Mouse (Mus musculus): ENCODE data around the gene Limk1. TPM values are rescaled to one million over a fixed set of nuclear protein-coding genes. Genes with fewer than 3 reads are reported as not detected.

The Limk1 gene
- polyA plus RNA-seq, 1 experiment from 2014 or later = 0.59 TPM

DNA sequence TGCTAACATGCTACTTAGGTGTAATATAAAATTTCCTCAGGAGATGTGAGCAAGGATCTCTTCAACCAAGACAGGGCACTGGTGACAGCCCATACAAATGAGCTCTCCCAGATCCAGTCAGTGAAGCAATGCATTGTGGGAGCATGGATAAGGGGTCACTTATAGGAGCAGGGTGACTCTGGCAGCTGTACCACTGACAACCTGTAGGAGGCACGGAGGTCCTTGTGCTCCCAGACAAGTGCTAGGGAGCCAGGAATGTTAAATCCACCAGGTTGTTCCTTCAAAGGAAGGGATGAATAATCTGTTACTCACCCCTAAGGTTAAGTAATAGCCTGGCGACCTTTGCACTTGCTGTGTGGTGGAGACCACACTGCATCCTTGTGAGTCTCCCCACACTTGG, 6.7 kb upstream of the Limk1 start:
- Histone ChIP-seq H3K4me1 (ENCODE audit: insufficient read depth) (no peaks in the 10 kb centered on the region), H3K27me3 (ENCODE audit: insufficient read depth, low read length) (no peaks in the 10 kb centered on the region), H3K4me2 (ENCODE audit: low read depth, low read length) (no peak overlapping the region), H3K9ac (replicated peaks) (no peak overlapping the region), H3K27ac (ENCODE audit: low read depth) (no peak overlapping the region), H3K9me3 (ENCODE audit: low read length) (no peaks in the 10 kb centered on the region), H3K4me3 (ENCODE audit: low read depth, low read length) (no peak overlapping the region), H3K36me3 (replicated peaks; ENCODE audit: insufficient read depth, low read length) (no peaks in the 10 kb centered on the region)
- peak; percentile 45; the same call in 1 of the 2 replicates for ATAC-seq
- TF ChIP-seq CTCF (IDR thresholded peaks at IDR 0.05; ENCODE audit: low read depth) = 0 out of 2 replicates have a peak, but pooled peaks have one; percentile 18
- no peak for TF ChIP-seq EP300 (IDR thresholded peaks at IDR 0.05; ENCODE audit: low read depth)
- WGBS (ENCODE audit: insufficient replicate concordance) = 25% methylated on average over 2 of the region's 2 CpGs
- no peak for DNase-seq

DNA sequence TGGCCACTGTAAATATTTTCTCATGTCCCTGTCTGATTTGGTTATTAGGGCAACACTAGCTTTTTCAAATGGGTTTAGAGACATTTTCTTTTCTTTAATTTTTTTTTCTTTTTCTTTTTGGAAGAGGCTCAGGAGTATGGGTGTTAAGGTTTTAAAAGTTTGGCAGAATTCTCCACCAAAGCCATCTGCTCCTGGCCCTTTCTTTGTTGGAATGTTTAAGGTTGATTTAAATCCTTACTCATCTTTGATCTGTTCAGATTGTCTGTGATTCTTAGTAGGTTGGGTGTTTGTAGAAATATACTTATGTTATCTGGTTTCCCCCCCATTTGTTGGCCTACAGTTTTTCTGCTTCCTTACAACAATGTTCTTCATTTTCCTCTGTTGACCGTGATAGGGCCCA, 4.3 kb upstream of the Limk1 start:
- H3K36me3 ChIP-seq (replicated peaks; ENCODE audit: insufficient read depth, low read length) = no peaks in the 10 kb centered on the region
- H3K27me3 ChIP-seq (ENCODE audit: insufficient read depth, low read length) = no peaks in the 10 kb centered on the region
- H3K9me3 ChIP-seq (ENCODE audit: low read length) = no peaks in the 10 kb centered on the region
- no peak overlapping the region for H3K4me2 ChIP-seq (ENCODE audit: low read depth, low read length)
- 92% methylated on average over 1 of the region's 1 CpGs for WGBS (ENCODE audit: insufficient replicate concordance)
- no peak for TF ChIP-seq CTCF (IDR thresholded peaks at IDR 0.05; ENCODE audit: low read depth)
- no peak for TF ChIP-seq EP300 (IDR thresholded peaks at IDR 0.05; ENCODE audit: low read depth)
- no peak overlapping the region for H3K9ac ChIP-seq (replicated peaks)
- H3K4me3 ChIP-seq (ENCODE audit: low read depth, low read length) = no peak overlapping the region
- ATAC-seq (no peak), DNase-seq (no peak)
- H3K27ac ChIP-seq (ENCODE audit: low read depth) = no peak overlapping the region
- H3K4me1 ChIP-seq (ENCODE audit: insufficient read depth) = peaks cover 9% of the 10 kb centered on the region; the same call in 1 of the 2 replicates

DNA sequence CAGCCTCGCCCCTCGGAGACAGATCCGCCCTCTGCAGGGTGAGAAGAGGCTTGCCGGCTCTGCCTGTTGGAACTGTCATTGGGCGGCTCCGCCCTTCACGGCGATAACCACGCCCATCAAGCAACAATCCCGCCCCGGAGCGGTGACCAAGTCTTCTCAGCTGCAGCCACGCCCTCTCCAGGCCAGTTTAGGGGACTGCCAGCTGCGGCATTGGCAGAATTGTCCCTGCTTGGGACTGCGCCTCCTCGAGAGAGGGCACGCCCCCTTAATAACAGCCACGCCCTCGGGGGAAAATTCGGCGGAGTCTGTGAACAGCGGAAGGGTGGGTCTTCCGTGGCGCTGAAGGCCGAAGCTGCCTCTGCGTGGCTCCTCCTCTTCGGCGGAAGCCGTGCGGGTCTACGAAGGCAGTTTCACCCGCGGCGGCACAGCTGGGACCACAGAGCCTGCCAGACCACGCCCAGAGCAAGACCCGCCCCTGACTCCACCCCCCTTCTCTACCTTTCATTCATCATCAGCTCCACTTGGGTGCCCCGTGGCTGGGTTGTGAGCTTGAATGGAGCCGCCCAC, 403 bp upstream of the Limk1 start:
- WGBS (ENCODE audit: insufficient replicate concordance) = under 1% methylated on average over 37 of the region's 38 CpGs
- no peak overlapping the region; the same call in 1 of the 2 replicates for H3K9ac ChIP-seq (replicated peaks)

DNA sequence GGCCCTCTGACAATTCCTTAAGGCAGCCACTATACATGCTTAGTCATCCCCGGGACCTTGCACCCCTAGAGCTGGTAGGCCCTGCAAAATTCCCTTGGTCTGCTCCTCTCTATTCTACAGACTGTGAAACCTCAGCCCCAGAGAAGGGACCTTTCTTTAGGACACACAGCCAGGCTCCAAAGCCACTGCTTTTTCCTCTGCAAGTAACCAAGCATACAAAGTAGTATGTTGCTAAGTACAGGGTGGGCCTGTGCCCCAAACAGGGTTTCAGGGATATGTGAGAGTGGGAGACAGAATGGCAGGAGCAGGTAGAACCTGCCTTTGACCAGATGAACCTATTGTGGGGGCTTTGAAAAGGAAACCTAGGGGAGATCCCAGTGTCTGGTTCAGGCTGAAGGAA, 1.2 kb downstream of the Limk1 start:
- 79% methylated on average over 1 of the region's 1 CpGs for WGBS (ENCODE audit: insufficient replicate concordance)
- no peaks in the 10 kb centered on the region for H3K36me3 ChIP-seq (replicated peaks; ENCODE audit: insufficient read depth, low read length)
- 0 out of 2 replicates have a peak, but pooled peaks cover 4% of the 10 kb centered on the region for H3K27me3 ChIP-seq (ENCODE audit: insufficient read depth, low read length)
- ATAC-seq = no peak
- no peak overlapping the region for H3K9ac ChIP-seq (replicated peaks)
- TF ChIP-seq CTCF (IDR thresholded peaks at IDR 0.05; ENCODE audit: low read depth) (no peak), EP300 (IDR thresholded peaks at IDR 0.05; ENCODE audit: low read depth) (no peak)
- no peak overlapping the region for H3K27ac ChIP-seq (ENCODE audit: low read depth)
- no peak overlapping the region for H3K4me2 ChIP-seq (ENCODE audit: low read depth, low read length)
- DNase-seq = no peak
- peaks cover 9% of the 10 kb centered on the region; the same call in 1 of the 2 replicates for H3K4me1 ChIP-seq (ENCODE audit: insufficient read depth)
- no peaks in the 10 kb centered on the region for H3K9me3 ChIP-seq (ENCODE audit: low read length)
- no peak overlapping the region for H3K4me3 ChIP-seq (ENCODE audit: low read depth, low read length)

More for the DNA sequence above, 403 bp upstream of the Limk1 start:
- DNase-seq (peak; percentile 99), ATAC-seq (peak; percentile 94)
- peak overlapping the region; percentile 69 for H3K4me3 ChIP-seq (ENCODE audit: low read depth, low read length)
- peak overlapping the region; percentile 70 for H3K27ac ChIP-seq (ENCODE audit: low read depth)
- H3K4me2 ChIP-seq (ENCODE audit: low read depth, low read length) = peak overlapping the region; percentile 99
- peaks cover 9% of the 10 kb centered on the region; the same call in 1 of the 2 replicates for H3K4me1 ChIP-seq (ENCODE audit: insufficient read depth)
- H3K9me3 ChIP-seq (ENCODE audit: low read length) = no peaks in the 10 kb centered on the region
- H3K27me3 ChIP-seq (ENCODE audit: insufficient read depth, low read length) = 0 out of 2 replicates have a peak, but pooled peaks cover 4% of the 10 kb centered on the region
- no peaks in the 10 kb centered on the region for H3K36me3 ChIP-seq (replicated peaks; ENCODE audit: insufficient read depth, low read length)
- TF ChIP-seq EP300 (IDR thresholded peaks at IDR 0.05; ENCODE audit: low read depth) (peak; percentile 55; the same call in 1 of the 2 replicates), CTCF (IDR thresholded peaks at IDR 0.05; ENCODE audit: low read depth) (peak; percentile 70)

DNA sequence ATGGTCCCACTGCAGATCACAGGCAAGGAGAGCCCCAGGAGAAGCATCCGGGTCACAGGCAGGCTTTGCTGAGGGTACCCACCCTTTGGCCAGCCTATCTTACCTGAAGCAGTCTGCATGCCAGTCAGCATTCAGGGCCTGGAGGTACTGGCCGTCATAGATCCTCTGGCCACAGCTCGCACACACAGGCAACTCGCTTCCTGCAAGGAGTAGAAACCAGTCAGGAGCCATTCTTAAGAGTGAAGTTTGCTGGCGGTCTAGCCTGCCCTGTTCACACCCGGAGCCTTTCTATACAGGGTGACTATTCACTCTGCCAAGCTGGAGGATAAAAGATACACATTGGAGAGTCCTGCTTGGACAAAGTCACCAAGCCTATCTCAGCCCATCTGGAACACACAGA, 1.9 kb downstream of the Limk1 start:
- Histone ChIP-seq H3K36me3 (replicated peaks; ENCODE audit: insufficient read depth, low read length) (no peaks in the 10 kb centered on the region), H3K4me3 (ENCODE audit: low read depth, low read length) (no peak overlapping the region), H3K27ac (ENCODE audit: low read depth) (no peak overlapping the region), H3K4me2 (ENCODE audit: low read depth, low read length) (no peak overlapping the region), H3K9me3 (ENCODE audit: low read length) (no peaks in the 10 kb centered on the region), H3K4me1 (ENCODE audit: insufficient read depth) (peaks cover 9% of the 10 kb centered on the region; the same call in 1 of the 2 replicates), H3K27me3 (ENCODE audit: insufficient read depth, low read length) (0 out of 2 replicates have a peak, but pooled peaks cover 4% of the 10 kb centered on the region), H3K9ac (replicated peaks) (no peak overlapping the region)
- WGBS (ENCODE audit: insufficient replicate concordance) = 84% methylated on average over 6 of the region's 6 CpGs
- no peak for ATAC-seq
- no peak for DNase-seq
- TF ChIP-seq EP300 (IDR thresholded peaks at IDR 0.05; ENCODE audit: low read depth) (no peak), CTCF (IDR thresholded peaks at IDR 0.05; ENCODE audit: low read depth) (no peak)

DNA sequence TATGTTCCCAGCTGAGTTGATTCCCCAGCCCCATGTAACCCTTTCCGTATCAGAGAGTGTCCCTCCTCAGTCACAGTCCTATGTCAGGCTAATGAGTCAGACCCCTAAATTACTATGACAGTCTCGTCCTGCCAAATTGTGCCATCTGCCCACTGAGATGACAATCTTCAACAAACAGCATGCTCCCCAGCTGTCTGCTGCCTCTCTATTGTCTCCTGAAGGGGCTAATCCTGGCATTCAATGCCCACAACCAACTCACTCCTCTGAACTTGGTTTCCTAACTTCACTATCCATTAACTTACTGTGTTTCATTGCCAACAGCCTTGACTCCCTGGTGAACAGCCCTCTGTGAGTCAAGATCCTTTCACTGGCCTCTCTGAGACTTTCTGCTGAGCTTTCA, 4.0 kb downstream of the Limk1 start:
- 73% methylated on average over 2 of the region's 2 CpGs for WGBS (ENCODE audit: insufficient replicate concordance)
- H3K9ac ChIP-seq (replicated peaks) = no peak overlapping the region
- H3K9me3 ChIP-seq (ENCODE audit: low read length) = no peaks in the 10 kb centered on the region
- no peak overlapping the region for H3K27ac ChIP-seq (ENCODE audit: low read depth)
- H3K27me3 ChIP-seq (ENCODE audit: insufficient read depth, low read length) = 0 out of 2 replicates have a peak, but pooled peaks cover 4% of the 10 kb centered on the region
- H3K36me3 ChIP-seq (replicated peaks; ENCODE audit: insufficient read depth, low read length) = no peaks in the 10 kb centered on the region
- DNase-seq = no peak
- H3K4me3 ChIP-seq (ENCODE audit: low read depth, low read length) = no peak overlapping the region
- TF ChIP-seq CTCF (IDR thresholded peaks at IDR 0.05; ENCODE audit: low read depth) = no peak
- TF ChIP-seq EP300 (IDR thresholded peaks at IDR 0.05; ENCODE audit: low read depth) = no peak
- peaks cover 27% of the 10 kb centered on the region for H3K4me1 ChIP-seq (ENCODE audit: insufficient read depth)
- no peak for ATAC-seq
- H3K4me2 ChIP-seq (ENCODE audit: low read depth, low read length) = no peak overlapping the region
